Mouse (Mus musculus) kidney, postnatal 36 days (tissue): Measurements from ENCODE around the gene Ncoa3.

Source experiments
- DNase-seq, 2 experiments: peaks; one replicate each; pipeline ENCODE4 v3.0.0; 2021 to 2022; ENCODE audit warnings: mixed read lengths in 2 of 2

The Ncoa3 gene

DNA sequence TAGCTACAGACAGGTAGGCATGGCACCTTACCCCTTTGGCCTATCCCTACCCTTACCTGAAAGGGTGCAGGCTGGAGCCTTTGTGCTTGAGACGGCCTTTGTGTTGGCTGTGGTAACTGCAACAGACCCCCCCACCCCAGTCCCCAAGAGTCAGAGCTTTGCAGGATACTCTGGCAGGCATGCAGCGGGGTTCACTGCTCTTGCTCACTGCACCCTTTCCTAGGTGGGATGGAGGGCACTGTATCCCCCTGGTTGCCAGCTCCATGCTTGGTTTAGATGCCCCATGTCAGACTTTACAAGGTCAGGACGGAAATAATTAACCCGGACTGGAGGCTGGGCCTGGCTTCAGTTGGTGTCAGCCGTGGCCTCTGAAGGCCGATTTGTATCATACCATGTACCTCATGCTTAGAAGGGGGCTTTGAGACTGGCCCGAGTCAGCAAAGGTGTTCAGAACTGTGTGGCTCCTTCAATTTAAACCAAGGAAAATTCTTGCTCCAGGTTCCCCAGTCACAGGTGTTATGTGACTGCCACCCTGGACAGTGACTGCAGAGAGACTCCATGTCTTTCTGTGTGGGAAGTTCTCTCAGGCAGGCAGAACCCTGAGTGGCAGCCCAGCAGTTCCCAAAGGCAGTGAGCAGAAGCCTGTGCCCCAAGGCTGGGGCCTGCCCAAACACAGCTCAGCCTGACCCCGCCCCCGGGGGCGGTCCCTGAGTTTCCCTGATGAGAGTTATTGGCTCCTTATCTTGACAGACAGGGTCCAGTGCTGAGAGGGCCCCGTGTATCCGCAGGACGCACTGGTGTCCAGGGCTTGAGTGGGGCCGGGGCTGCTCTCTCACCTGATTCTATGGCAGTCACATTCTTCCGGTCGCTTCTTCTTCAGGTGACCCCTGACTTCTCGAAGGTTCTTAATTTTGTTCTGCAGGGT, 87.8 kb downstream of the Ncoa3 start:
- DNase-seq, result peak; percentile 74 to 83

DNA sequence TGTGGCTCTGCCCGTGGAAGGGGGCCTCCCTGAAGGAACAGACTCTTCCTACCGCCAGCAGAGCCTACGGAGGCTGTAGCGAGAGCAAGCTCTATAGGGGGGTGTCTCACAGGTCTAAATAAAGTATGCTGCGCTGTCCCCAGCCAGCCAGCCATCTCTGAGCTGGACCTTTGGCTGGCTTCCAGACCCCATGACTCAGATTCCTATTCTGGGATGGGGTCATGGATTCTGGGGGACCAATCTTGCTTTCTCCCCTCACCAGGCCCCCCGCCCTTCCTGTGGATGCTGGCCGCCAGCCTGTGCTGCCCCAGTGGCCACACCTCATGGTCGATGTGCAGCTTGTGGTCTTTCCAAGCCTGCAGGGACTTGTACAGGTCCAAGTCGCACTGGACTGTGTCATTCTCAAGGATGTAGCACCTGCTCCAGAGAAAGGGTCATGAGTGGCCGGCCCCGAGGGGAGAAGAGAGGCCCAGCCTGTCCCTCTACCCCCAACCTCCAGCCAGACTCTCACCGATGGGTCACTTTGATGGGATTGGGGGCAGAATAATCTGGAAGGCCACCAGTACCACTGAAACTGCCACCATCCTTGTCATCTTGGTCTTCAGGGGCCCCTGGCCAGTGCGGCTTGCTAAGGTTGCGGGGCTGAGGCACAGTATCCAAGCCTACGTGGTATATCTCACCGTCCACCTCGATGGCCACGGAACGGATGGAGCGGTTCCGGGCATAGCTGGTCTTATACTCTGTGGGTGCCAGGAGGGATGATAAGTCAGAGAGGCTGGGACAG, 88.7 kb downstream of the Ncoa3 start:
- peak; percentile 81 to 83 for DNase-seq

- DNase-seq, result peak; percentile 86 to 94
Measured at GRCm38 (mm10) chr2:166082193-166082592, 89.8 kb downstream of the Ncoa3 start.

DNA sequence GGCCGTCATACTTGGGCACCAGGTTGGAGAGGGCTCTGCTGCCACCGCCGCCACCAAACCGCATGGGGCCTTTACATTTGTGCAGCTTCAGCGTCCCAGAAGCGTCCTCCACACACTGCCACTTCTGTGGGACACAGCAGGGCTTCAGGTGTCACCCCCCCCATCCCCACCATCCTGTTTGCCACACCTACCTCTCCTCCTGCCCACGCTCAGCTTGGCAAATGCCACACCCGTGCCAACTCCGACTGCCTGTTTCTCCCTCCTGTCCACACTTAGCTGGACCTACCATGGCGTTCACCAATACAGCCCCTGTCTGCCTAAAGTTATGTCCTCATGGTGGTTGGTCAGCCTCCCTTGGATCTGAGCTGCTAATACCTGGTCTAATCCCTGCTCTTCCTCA, 90.2 kb downstream of the Ncoa3 start:
- DNase-seq, result no peak

GRCm38 (mm10) chr2:166083542-166084031, 91.2 kb downstream of the Ncoa3 start:
- no peak for DNase-seq

DNA sequence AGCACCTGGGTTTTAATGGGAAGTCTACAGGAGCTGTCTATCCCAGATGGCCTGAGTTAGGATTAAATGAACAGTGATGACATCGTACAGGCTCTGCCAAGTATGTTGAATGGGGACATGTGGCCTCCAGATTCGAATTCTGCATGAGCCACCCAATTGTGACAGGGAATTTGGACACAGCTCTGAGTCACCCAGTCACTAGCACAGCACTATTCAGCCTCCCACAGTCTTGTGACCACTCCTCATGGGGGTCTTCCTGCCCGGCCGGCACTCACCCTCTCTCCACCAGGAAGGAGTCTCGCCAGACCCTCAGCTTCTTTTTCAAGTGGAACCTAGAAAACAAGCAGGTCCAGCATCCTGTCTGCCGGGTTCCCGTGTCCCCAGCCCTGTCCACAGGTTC, 91.7 kb downstream of the Ncoa3 start:
- no peak for DNase-seq

DNA sequence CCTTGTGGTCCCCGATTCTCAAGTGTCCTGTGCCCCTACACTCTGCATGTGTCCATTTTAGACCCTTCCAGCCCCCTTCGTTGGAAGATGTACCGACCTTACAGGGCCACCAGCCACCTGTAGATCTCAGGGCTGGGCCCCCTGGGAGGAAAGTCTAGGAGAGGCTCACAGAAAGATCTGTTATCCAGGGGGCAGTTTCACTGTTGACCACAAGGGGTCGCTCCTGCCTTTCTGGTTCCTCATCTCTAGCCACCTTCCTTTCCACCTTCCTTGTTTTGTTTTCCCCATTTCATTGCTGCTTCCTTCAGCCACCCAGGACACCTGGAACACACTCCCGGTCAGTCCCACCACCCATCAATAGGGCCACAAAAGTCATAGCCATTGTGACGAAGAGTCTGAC, 92.5 kb downstream of the Ncoa3 start:
- peak; percentile 61 to 85 for DNase-seq

- DNase-seq, result no peak
Measured at GRCm38 (mm10) chr2:166085780-166086179, 93.3 kb downstream of the Ncoa3 start.

DNA sequence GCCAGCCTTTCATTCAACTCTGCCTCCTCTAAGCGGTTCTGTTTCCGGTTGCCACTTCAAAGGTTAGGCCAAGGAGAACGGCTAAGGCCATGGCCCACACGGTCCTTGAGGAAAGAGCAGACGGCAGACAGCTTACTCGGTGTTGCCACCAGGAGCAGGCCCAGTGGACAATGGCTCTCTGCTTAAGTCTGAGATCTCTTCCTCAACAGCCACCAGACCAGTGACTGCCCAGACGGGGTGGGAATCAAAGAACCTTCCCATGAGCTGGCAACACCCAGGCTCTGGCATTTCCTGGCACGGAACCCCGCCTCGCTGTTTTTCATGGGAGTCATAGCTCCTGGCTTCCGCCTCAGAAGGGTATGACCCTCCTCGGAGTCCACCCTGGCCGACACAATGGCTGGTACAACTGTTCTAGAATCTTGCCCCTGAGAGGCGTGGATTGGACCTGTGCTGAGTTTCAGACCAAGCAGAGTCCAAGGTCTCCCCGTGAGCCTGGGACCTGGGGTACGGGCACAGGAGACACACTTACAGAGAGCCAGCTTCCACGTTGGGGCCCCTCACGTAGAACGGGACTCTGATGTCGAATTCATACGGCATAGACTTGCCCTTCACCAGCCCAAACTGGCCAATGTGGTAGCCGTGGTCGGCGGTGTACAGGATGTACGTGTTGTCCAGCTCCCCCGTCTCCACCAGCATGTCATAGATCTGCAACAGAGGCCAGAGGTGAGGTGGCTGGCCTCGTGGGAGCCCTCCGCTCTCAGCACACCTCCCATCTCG, 94.2 kb downstream of the Ncoa3 start:
- DNase-seq, result peak; percentile 59

DNA sequence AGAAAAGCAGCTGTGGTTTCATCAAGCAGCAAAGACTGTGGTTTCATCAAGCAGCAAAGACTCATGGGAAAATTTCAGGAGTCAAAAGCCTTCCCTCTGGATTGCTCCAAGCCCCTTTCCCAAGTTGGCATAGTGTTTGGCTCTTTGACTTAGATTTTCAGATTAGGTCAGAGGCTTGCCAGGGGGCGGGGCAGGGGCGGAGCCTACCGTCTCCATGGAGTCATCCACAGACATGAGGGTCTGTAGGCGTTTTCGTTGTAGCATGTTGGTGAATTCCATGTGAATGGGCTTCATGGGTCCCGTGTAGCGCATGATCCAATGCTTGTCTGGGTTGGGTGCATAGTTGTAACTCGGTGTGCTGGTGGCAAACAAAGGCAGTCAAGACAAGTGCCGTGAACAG, 96.6 kb downstream of the Ncoa3 start:
- no peak for DNase-seq

- peak; percentile 49 to 61 for DNase-seq
Measured at GRCm38 (mm10) chr2:166090131-166090581, 97.7 kb downstream of the Ncoa3 start.

DNA sequence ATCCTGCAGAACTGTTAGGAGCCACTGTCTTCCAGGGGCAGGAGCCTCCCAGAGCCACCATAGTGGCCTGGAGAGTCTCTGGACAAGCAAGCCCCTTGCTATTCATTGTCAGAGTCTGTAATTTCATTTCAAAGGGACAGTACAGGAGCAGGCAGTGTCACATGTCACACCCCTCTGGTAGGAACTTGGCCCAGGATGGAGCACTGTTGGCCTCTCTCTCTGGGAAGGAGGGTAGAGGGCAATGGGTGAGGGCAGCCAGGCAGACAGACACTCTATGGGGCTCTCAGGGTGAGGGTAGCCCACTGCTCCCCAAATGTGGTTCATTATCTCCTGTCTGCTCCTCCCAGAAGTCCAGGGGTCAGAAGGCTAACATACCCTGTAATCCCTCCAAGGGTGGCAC, 99.2 kb downstream of the Ncoa3 start:
- DNase-seq, result no peak

GRCm38 (mm10) chr2:166092412-166092811, 100.0 kb downstream of the Ncoa3 start:
- DNase-seq, result no peak

- no peak for DNase-seq
Measured at GRCm38 (mm10) chr2:166096300-166096699, 103.9 kb downstream of the Ncoa3 start.

DNA sequence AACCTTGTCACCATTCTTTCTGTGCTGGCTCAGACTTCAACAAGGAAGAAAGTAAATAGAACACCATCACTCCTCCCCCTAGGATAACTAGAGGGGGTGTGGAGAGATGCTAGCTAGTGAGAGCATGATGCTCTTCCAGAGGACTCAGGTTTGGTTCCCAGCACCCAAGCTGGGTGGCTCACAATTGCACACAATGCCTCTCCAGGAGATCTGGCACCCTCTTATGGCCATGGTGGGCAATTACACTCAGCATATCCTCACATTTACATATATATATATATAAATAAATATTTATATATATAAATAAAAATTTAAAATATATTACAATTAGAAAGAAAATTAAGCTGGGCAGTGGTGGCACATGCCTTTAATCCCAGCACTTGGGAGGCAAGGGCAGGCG, 104.4 kb downstream of the Ncoa3 start:
- DNase-seq, result no peak

DNA sequence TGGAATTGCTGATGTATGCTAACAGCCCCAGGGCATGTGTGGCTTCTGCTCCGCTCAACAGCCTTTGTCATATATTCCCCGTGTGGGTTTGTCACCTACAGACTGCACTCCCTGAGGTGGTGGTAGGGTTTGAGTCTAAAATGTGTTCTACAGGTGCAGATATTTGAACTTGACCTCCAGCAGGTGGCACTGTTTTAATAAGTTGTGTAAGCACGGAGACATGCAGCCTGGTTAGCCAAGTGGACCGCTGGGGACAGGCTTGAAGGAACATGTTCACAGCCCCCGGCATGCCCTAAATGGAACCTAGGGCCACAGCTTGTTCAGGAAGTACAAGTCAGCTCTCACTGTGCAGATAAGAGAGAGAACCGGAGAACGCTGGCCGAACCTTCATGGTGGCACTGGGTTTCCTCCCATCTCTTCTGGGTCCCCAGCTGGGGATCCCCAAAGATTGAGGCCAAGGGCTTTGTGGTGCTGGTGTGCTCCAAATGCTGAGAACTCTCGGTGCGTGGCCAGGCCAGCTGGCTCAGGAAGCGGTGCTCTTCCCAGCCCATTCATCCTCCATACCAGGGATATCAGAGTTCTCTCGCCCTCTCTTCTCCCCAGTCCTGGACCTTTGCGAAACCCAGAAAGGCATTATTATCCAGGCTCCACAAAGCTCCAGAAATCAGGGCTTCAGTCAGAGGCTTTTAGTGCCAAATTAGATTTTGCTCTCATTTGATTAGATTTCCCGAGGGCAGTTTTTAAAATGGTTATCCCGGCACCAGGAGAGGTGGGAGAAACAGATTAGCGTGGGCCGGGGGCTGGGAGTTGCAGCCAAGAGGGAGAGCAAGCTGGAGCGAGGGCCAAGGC, 105.2 kb downstream of the Ncoa3 start:
- DNase-seq, result peak; percentile 64 to 81

- no peak for DNase-seq
Measured at GRCm38 (mm10) chr2:166098292-166098933, 106.0 kb downstream of the Ncoa3 start.

DNA sequence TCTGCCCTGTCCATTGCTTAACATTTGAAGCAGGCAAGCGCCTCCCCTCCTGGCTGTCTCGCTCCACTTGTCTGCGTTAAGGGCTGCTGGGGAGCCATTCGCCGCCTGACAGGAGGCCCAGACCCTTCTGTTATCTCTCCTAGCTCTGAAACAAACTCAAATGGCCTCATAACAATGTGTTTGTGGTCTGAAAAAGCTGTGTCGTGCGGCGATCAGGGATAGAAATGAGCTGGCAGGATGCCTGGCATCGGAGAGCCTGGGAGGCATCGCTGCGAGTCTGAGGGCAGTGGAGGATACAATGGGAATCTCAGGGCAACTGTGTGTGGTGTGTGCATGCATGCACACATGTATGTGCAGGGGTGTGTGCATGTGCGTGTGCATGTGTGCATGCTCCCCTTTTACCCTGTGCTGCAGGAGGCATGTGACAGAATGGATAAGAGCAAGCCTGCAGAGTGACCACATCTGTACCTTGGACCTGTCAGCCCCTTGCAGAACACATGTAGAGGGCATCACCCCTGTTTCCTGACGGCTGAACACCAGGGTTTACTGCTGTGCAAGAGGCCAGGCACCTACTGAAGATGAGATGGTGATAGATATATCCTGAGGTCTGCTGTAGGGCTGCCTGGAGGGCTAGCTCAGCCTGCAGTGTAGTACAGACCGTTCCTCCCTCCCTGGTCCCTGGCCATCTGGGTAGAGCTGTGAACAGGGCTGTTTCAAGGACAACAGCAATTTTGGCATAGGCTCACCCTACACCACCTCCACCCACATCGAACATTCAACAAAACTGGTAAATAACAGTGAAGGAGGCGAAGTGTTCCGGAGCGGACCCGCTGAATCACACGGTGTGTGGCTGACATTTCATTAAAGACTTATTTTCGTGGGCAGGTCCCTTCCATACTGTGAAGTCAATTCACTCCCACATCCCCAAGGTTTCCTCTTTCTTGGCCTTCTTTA, 108.2 kb downstream of the Ncoa3 start:
- DNase-seq, result no peak

GRCm38 (mm10) chr2:166102893-166103292, 110.5 kb downstream of the Ncoa3 start:
- peak in 1 of 2 experiments; percentile 62 for DNase-seq

GRCm38 (mm10) chr2:166105911-166106310, 113.5 kb downstream of the Ncoa3 start:
- no peak for DNase-seq
